In genomic region chr7:82719740-82720139, GRCm38 (mm10) we compare ENCODE assay signal across 13 mouse cellular contexts.
A peak's percentile ranks its signal among the peaks of the same experiment; 100 is the strongest.
DNase-seq lines count a peak whose midpoint lies in the region; ATAC-seq and TF ChIP-seq lines count a peak whose summit lies in the region.
"Had no signal": no experiment of that assay in that cellular context is flagged by ENCODE, and none has a peak within 500 bp of the region (broad histone marks: within the 10 kb centered on the region; RNA-seq: fewer than 3 reads in every experiment).

No protein-coding gene starts in this region.

- H3K27me3 ChIP-seq in heart, embryonic 13.5 days (replicated peaks) = no peaks in the 10 kb centered on the region
- H3K27me3 ChIP-seq in midbrain, embryonic 10.5 days (ENCODE audit: low read depth, poor library complexity, severe bottlenecking) = no peaks in the 10 kb centered on the region
- H3K27me3 ChIP-seq in midbrain, postnatal 0 days (ENCODE audit: insufficient read depth, low read length) = no peaks in the 10 kb centered on the region
- H3K27me3 ChIP-seq in limb, embryonic 13.5 days = no peaks in the 10 kb centered on the region
- no peaks in the 10 kb centered on the region for H3K27me3 ChIP-seq in stomach, embryonic 15.5 days (replicated peaks)
- H3K27me3 ChIP-seq: megakaryocyte, embryonic 14.5 days had no signal

- TF ChIP-seq CTCF in midbrain, postnatal 0 days (IDR thresholded peaks at IDR 0.05) = no peak

- peak overlapping the region; percentile 39 for H3K27ac ChIP-seq in heart, embryonic 13.5 days (replicated peaks)
- 0 out of 2 replicates have a peak overlapping the region, but pooled peaks have one; percentile 13 for H3K27ac ChIP-seq in midbrain, embryonic 10.5 days (replicated peaks)
- no peak overlapping the region for H3K27ac ChIP-seq in midbrain, postnatal 0 days (ENCODE audit: low read depth, low read length)
- H3K27ac ChIP-seq in limb, embryonic 13.5 days = peak overlapping the region; percentile 33; the same call in 1 of the 2 replicates
- H3K27ac ChIP-seq in stomach, embryonic 15.5 days = no peak overlapping the region
- H3K27ac ChIP-seq: heart, adult 2 months had no signal

- H3K4me3 ChIP-seq in heart, embryonic 13.5 days = no peak overlapping the region
- H3K4me3 ChIP-seq in midbrain, embryonic 10.5 days = no peak overlapping the region
- no peak overlapping the region for H3K4me3 ChIP-seq in midbrain, postnatal 0 days (ENCODE audit: low read depth, low read length)
- no peak overlapping the region for H3K4me3 ChIP-seq in limb, embryonic 13.5 days
- no peak overlapping the region for H3K4me3 ChIP-seq in stomach, embryonic 15.5 days (replicated peaks)
- H3K4me3 ChIP-seq: heart, adult 2 months; megakaryocyte, embryonic 14.5 days had no signal

- H3K36me3 ChIP-seq in heart, embryonic 13.5 days = no peaks in the 10 kb centered on the region; the same call in 1 of the 2 replicates
- no peaks in the 10 kb centered on the region for H3K36me3 ChIP-seq in midbrain, embryonic 10.5 days
- H3K36me3 ChIP-seq in midbrain, postnatal 0 days (ENCODE audit: insufficient read depth, low read length) = no peaks in the 10 kb centered on the region
- no peaks in the 10 kb centered on the region for H3K36me3 ChIP-seq in limb, embryonic 13.5 days
- no peaks in the 10 kb centered on the region for H3K36me3 ChIP-seq in stomach, embryonic 15.5 days

- no peak overlapping the region for H3K4me2 ChIP-seq in heart, embryonic 13.5 days
- H3K4me2 ChIP-seq in midbrain, postnatal 0 days (ENCODE audit: low read depth, low read length, poor library complexity, severe bottlenecking) = no peak overlapping the region
- no peak overlapping the region for H3K4me2 ChIP-seq in limb, embryonic 13.5 days (replicated peaks)
- no peak overlapping the region for H3K4me2 ChIP-seq in stomach, embryonic 15.5 days

- no peak for ATAC-seq in heart, embryonic 13.5 days (ENCODE audit: extremely low read depth, insufficient number of reproducible peaks, low FRiP score, low TSS enrichment)
- no peak for ATAC-seq in midbrain, postnatal 0 days (ENCODE audit: low FRiP score)
- no peak for ATAC-seq in limb, embryonic 13.5 days (ENCODE audit: low FRiP score, low read depth)
- ATAC-seq in stomach, embryonic 15.5 days (ENCODE audit: insufficient read depth, low FRiP score, low read depth) = 0 out of 2 replicates have a peak, but pooled peaks have one; percentile 45

- no peak for DNase-seq in heart, adult 11 months
- no peak for DNase-seq in midbrain, embryonic 10.5 days (ENCODE audit: low spot score)
- DNase-seq in midbrain, postnatal 0 days (ENCODE audit: low spot score) = no peak
- no peak for DNase-seq in cerebellum, postnatal 25 days
- DNase-seq in ovary, adult 18-20 months (ENCODE audit: low spot score) = no peak
- DNase-seq: adrenal gland, adult 8-10 months; cerebellum, adult 2 months; heart, adult 2 months; thymus, postnatal 14 days had no signal

- H3K4me1 ChIP-seq in heart, embryonic 13.5 days = peaks cover 60% of the 10 kb centered on the region
- H3K4me1 ChIP-seq in midbrain, embryonic 10.5 days = peaks cover 44% of the 10 kb centered on the region
- H3K4me1 ChIP-seq in midbrain, postnatal 0 days (ENCODE audit: insufficient read depth, low read length) = no peaks in the 10 kb centered on the region
- H3K4me1 ChIP-seq in limb, embryonic 13.5 days = peaks cover 87% of the 10 kb centered on the region
- H3K4me1 ChIP-seq in stomach, embryonic 15.5 days = 0 out of 2 replicates have a peak, but pooled peaks cover 10% of the 10 kb centered on the region

- H3K9ac ChIP-seq in heart, embryonic 13.5 days = no peak overlapping the region
- no peak overlapping the region for H3K9ac ChIP-seq in midbrain, postnatal 0 days (replicated peaks; ENCODE audit: low read length, poor library complexity, severe bottlenecking)
- H3K9ac ChIP-seq in limb, embryonic 13.5 days = no peak overlapping the region
- no peak overlapping the region for H3K9ac ChIP-seq in stomach, embryonic 15.5 days

- H3K9me3 ChIP-seq in heart, embryonic 13.5 days = no peaks in the 10 kb centered on the region
- H3K9me3 ChIP-seq in midbrain, embryonic 10.5 days (replicated peaks) = no peaks in the 10 kb centered on the region
- H3K9me3 ChIP-seq in midbrain, postnatal 0 days (ENCODE audit: low read length) = no peaks in the 10 kb centered on the region
- no peaks in the 10 kb centered on the region for H3K9me3 ChIP-seq in limb, embryonic 13.5 days
- no peaks in the 10 kb centered on the region for H3K9me3 ChIP-seq in stomach, embryonic 15.5 days
- H3K9me3 ChIP-seq: megakaryocyte, embryonic 14.5 days had no signal

- 51% methylated on average over 5 of the region's 5 CpGs for WGBS in heart, embryonic 13.5 days
- 92% methylated on average over 5 of the region's 5 CpGs for WGBS in midbrain, embryonic 10.5 days
- WGBS in midbrain, postnatal 0 days = 62% methylated on average over 5 of the region's 5 CpGs
- WGBS in limb, embryonic 13.5 days = 79% methylated on average over 5 of the region's 5 CpGs
- 53% methylated on average over 5 of the region's 5 CpGs for WGBS in stomach, embryonic 15.5 days

Comparison
In these comparisons a context has a peak if more than half of its experiments do, and no peak if none do; other contexts are left out.
1. H3K27ac ChIP-seq: peak in heart, embryonic 13.5 days (single experiment), midbrain, embryonic 10.5 days (single experiment) and limb, embryonic 13.5 days (single experiment); none in midbrain, postnatal 0 days (single experiment) and stomach, embryonic 15.5 days (single experiment).